Mouse (Mus musculus): ENCODE data around the gene Abhd14a.

DNA sequence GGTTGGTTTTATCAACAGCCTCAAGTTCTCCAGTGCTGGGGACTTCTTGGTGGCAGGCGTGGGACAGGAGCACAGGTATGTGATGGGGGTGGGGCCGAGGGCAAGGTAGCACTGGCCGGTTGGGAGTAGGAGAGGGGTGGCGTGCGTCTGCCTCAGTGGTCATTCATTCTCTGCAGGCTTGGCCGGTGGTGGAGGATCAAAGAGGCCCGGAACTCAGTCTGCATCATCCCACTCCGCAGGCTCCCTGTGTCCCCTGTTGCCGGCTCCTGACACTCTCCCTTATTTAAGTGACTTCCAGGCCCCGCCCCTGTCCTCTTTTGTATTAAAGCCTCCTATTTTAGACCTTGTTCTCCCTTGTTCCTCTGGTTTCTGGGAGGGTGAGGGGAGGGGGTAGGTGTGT, 37.6 kb upstream of the Abhd14a start:
- no peak for TF ChIP-seq CTCF (IDR thresholded peaks at IDR 0.05)
- TF ChIP-seq EP300 (IDR thresholded peaks at IDR 0.05): no peak

Data from lung, postnatal 0 days (tissue).